Mouse (Mus musculus) intestine, embryonic 16.5 days (tissue): ENCODE measurements around the gene Ptafr. TPM values are rescaled to one million over a fixed set of nuclear protein-coding genes. Genes with fewer than 3 reads are reported as not detected.

ENCODE experiments used
- ATAC-seq: fragments of 200-750 bp; cut with Nextera tagmentation; 2 replicates; pipeline ENCODE4 v1.8.0; 2017; ENCODE audit warnings: moderate TSS enrichment, moderate library complexity
- H3K27ac ChIP-seq: fragments of 300-500 bp; sonication (generic); 2 replicates; pipeline ENCODE4 v1.5.1; 2014; ENCODE audit warnings: mild to moderate bottlenecking, low read length
- H3K27me3 ChIP-seq: fragments of 300-500 bp; sonication (generic); replicated peaks from 2 replicates; pipeline ENCODE4 v1.6.1; 2014; ENCODE audit warnings: low read length, control low read depth, mixed read lengths; ENCODE audit not compliant: control insufficient read depth, insufficient read depth
- H3K36me3 ChIP-seq: fragments of 300-500 bp; sonication (generic); 2 replicates; pipeline ENCODE4 v1.6.1; 2014; ENCODE audit warnings: low read length, control low read depth; ENCODE audit not compliant: control insufficient read depth, insufficient read depth
- H3K4me1 ChIP-seq: fragments of 300-500 bp; sonication (generic); 2 replicates; pipeline ENCODE4 v1.6.1; 2014; ENCODE audit warnings: low read length, control low read depth, mixed read lengths; ENCODE audit not compliant: control insufficient read depth, insufficient read depth
- H3K4me2 ChIP-seq: fragments of 300-500 bp; sonication (generic); 2 replicates; pipeline ENCODE4 v1.6.1; 2014; ENCODE audit warnings: low read depth, low read length, control low read depth
- H3K4me3 ChIP-seq: fragments of 300-500 bp; sonication (generic); 2 replicates; pipeline ENCODE4 v1.5.1; 2014; ENCODE audit warnings: mild to moderate bottlenecking, low read length
- H3K9ac ChIP-seq: fragments of 300-500 bp; sonication (generic); 2 replicates; pipeline ENCODE4 v1.6.1; 2014; ENCODE audit warnings: low read depth, low read length
- H3K9me3 ChIP-seq: fragments of 300-500 bp; sonication (generic); 2 replicates; pipeline ENCODE4 v1.6.1; 2016; ENCODE audit warnings: low read length, control low read depth; ENCODE audit not compliant: control insufficient read depth
- WGBS: fragments of 180-500 bp; shearing (Covaris S2); extraction: QIAGEN DNeasy Blood & Tissue Kit; methylation state at CpG from one replicate; pipeline ENCODE4 v1.1.7; 2014; 5-methylcytosine and 5-hydroxymethylcytosine counted together
- polyA plus RNA-seq: library from polyadenylated mRNA; unstranded; fragments of >200 nt; fragmentation: Nextera tagmentation; extraction: Ambion mirVana; gene quantifications from 2 replicates; pipeline ENCODE4 v1.2.1, GENCODE M21; 2015

The Ptafr gene
- polyA plus RNA-seq, 1 experiment from 2014 or later, result 1.5 TPM

DNA sequence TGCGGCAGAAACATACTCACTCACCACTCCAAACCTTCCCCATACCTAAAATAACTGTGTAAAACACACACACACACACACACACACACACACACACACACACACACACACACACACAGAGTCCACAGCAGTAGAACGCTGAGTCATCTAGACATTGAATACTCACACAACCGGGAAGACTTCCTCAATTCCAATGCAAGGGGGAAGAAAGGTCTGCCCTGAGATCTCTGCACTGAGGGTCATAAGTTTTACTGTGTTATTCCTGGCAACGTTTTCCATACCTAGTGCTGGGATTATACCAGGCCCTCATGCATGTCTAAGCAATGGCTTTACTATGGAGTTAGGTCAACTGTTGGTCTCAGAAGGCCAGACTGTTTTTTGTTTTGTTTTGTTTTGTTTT, 34.5 kb upstream of the Ptafr start:
- H3K9ac ChIP-seq, result no peak overlapping the region
- peaks cover 8% of the 10 kb centered on the region; the same call in 1 of the 2 replicates for H3K36me3 ChIP-seq
- no peak overlapping the region for H3K27ac ChIP-seq
- no peak overlapping the region for H3K4me3 ChIP-seq
- no peaks in the 10 kb centered on the region for H3K9me3 ChIP-seq
- no peak for ATAC-seq
- 65% methylated on average over 4 of the region's 4 CpGs for WGBS
- peaks cover 13% of the 10 kb centered on the region; the same call in 1 of the 2 replicates for H3K4me1 ChIP-seq
- H3K4me2 ChIP-seq, result no peak overlapping the region
- H3K27me3 ChIP-seq, result no peaks in the 10 kb centered on the region

DNA sequence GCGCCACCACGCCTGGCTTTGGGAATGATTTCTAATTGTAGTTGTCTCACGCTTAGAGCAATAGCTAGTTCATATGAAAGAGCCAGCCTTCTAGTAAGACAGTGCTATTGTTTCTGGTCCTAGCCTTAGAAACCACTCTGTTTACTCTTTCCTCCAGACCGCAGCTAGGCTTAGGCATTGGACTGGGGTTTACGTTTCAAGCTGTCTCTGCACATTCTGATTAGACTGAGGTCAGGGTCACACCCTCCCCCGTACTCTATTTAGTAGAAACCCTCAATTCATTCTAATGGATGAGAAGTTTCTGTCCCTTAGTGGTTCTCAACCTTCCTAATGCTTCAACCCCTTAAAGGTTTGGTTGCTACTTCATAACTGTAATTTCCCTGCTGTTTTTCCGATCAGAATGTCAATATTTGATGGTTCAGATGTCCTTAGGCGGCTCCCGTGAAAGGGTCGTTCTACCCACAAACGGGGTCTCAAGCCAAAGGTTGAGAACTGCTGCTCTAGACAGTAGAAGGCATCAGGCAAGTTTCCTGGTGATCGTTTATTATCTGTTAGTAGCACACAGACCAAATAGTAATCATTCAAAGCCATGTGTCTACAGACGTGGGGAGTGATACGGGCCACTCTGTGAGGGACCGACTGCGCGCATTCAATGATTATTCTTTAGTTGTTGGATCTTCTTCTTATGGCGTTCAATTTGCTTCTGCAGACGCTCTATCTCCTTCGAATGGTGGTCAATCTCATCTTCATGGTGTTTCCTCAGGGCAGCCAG, 33.6 kb upstream of the Ptafr start:
- 0 out of 2 replicates have a peak, but pooled peaks cover 13% of the 10 kb centered on the region for H3K4me1 ChIP-seq
- peaks cover 8% of the 10 kb centered on the region; the same call in 1 of the 2 replicates for H3K36me3 ChIP-seq
- H3K27me3 ChIP-seq, result no peaks in the 10 kb centered on the region
- no peak for ATAC-seq
- no peak overlapping the region for H3K9ac ChIP-seq
- WGBS, result 87% methylated on average over 20 of the region's 20 CpGs
- H3K4me3 ChIP-seq, result no peak overlapping the region
- H3K9me3 ChIP-seq, result no peaks in the 10 kb centered on the region
- H3K4me2 ChIP-seq, result no peak overlapping the region
- H3K27ac ChIP-seq, result no peak overlapping the region

DNA sequence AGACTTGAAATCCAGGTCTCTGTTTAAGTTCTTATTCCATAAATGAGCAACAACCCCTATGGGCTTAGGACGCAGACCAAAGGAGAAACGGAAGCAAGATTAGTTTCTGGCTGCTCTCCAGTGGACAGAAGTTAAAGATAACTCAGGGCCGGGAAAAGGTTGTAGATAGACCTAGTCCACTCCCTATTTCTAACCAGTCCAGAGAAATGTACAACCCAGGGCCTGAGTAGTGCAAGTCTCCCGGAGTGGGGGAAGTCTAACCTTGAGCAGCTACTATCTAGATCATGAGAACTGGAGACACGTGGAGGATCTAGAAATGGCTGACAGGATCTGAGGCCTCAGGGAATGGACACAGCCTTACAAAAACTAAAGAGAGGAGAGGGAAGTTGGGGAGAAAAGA, 31.4 kb upstream of the Ptafr start:
- WGBS, result 6% methylated on average over 5 of the region's 5 CpGs
- peak overlapping the region; percentile 99 for H3K27ac ChIP-seq
- H3K9me3 ChIP-seq, result no peaks in the 10 kb centered on the region
- ATAC-seq, result peak; percentile 44
- peak overlapping the region; percentile 72 for H3K4me3 ChIP-seq
- peaks cover 8% of the 10 kb centered on the region; the same call in 1 of the 2 replicates for H3K36me3 ChIP-seq
- H3K9ac ChIP-seq, result peak overlapping the region; percentile 89
- no peaks in the 10 kb centered on the region for H3K27me3 ChIP-seq
- H3K4me1 ChIP-seq, result peaks cover 27% of the 10 kb centered on the region
- peak overlapping the region; percentile 78 for H3K4me2 ChIP-seq

DNA sequence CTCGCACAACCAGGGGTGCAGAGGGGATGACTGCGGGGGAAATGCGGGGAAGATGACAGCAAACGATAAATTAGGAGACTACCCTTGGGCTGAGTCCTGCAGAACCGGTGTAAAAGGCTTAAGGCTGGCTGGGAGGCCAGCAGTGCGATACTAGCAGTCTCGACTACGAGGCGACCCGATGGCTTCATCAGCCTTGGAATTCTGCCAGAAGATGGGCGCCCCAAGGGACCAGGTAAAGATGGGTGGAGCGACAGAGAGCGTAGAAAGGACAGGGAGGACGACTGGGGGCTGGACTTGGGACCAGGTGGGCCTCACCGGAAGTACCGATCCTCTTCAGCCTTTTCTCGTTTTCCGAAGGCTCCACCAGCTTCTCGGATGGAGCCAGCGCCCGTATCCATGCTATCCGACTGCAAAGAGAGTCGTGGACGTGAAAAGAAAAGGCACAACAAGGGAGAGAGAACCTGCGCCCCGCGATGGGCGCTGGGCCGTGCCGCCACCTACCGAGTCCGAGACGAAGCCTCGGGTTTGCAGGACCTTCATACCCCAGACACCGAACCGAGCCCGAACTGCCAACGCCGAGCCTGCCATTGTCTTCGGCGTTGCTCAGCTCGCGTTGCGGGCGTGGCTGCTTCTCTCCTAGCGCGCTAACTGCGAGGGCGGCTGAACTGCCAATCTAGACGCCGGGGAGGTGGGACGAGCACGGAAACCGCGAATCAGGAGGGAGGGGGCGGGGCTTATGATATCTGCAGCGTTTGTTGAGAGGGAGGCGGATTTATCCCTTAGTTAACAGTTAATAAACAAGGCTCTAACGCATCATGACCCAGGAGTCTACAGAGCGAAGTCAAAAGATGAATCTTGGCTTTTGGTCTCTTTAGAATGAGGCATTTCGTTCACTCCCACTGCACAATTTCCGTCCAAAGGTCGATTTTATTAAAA, 30.6 kb upstream of the Ptafr start, which contains the start of gene Atpif1:
Gene Atpif1 (minus strand): TSS at position 679 of the 936 bp plus-strand sequence.
- H3K27ac ChIP-seq, result peak within 1 kb of the TSS; percentile 99
- under 1% methylated on average over 63 of the region's 63 CpGs for WGBS
- H3K4me1 ChIP-seq, result peaks cover 28% of the 10 kb centered on the region
- peaks cover 8% of the 10 kb centered on the region; the same call in 1 of the 2 replicates for H3K36me3 ChIP-seq
- H3K4me3 ChIP-seq, result peak within 1 kb of the TSS; percentile 72
- H3K9ac ChIP-seq, result peak within 1 kb of the TSS; percentile 89
- H3K4me2 ChIP-seq, result peak within 1 kb of the TSS; percentile 78
- no peaks in the 10 kb centered on the region for H3K27me3 ChIP-seq
- H3K9me3 ChIP-seq, result no peaks in the 10 kb centered on the region
- peak; percentile 89 for ATAC-seq

DNA sequence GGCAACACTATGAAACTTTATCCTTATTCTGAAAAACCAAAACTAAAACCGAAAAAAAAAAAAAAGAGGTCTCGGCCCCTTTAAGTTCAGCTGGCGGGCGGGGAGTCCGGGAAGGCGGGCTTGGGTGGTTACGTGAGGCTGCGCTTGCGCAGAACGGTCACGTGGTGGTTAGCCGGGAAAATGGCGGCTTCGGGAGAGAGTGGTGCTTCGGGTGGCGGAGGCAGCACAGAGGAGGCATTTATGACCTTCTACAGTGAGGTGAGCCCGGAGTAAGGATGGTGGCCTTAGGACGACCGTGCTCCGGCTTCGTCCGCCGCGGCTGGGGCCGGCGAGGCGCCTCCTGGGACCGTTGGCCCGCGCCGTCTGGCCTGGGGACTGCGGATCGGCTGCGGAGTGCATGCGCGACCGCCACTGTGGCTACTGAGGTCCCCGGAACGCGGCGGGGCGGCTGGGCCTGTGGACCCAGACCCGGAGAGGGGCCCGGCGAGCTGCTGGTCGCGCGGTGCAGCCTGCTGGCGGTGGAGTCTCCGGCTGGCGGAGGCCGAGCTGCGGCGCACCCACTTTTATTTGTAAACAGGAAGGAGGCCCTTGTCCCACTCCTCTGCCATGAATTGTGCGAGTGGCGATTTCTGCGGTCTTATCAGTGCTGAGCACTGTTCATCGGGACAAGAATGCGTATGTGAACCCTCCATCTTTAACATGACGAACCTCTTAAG, 28.3 kb upstream of the Ptafr start, which contains the start of gene Dnajc8:
Gene Dnajc8 (plus strand): TSS at position 145 of the 716 bp plus-strand sequence.
- Histone ChIP-seq H3K4me1 (peaks cover 28% of the 10 kb centered on the region), H3K9ac (peak within 1 kb of the TSS; percentile 97), H3K4me3 (peak within 1 kb of the TSS; percentile 99), H3K27ac (peak within 1 kb of the TSS; percentile 90), H3K27me3 (no peaks in the 10 kb centered on the region), H3K36me3 (peaks cover under 1% of the 10 kb centered on the region; the same call in 1 of the 2 replicates), H3K9me3 (no peaks in the 10 kb centered on the region), H3K4me2 (peak within 1 kb of the TSS; percentile 69)
- WGBS, result under 1% methylated on average over 60 of the region's 60 CpGs
- ATAC-seq, result peak; percentile 64

DNA sequence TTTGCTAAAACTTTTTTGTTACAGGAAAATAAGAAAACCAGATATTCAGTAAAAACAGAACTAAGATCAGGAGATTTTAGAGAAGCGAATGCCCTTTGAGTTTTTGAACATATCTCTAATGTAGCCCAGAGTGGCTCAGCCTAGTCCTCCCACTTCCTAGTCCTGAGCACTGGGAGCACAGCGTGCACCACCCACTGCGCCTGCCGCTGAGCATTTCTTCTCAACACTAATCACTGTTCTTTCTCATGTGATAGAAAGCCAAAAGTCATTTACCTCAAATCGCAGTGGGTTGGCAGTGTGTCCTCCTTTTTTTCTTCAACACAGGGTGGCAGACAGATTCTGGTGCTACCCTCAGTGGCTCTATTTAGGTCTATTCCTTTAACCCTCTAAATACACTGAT, 24.4 kb upstream of the Ptafr start:
- WGBS, result 90% methylated on average over 5 of the region's 5 CpGs
- H3K36me3 ChIP-seq, result peaks cover 11% of the 10 kb centered on the region; the same call in 1 of the 2 replicates
- H3K4me2 ChIP-seq, result no peak overlapping the region

DNA sequence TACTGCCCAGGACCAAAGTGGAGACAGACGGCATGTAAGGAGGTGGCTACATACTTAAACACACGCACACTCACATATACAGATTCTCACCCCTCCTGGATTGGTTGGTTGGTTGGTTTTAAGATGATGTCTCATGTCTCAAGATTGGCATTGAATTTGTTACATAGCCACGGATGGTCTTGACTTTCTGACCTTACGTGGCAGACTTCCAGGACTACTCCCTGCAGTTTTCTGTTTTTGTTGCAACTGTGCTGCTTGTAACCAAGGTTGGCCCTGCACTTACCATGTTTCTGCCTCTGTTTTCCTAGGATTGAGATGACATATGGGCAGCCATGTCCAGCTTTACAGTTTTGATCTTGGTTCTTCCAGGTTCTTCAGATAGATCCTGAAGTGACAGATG, 22.5 kb upstream of the Ptafr start:
- Histone ChIP-seq H3K9me3 (no peaks in the 10 kb centered on the region), H3K36me3 (peaks cover 14% of the 10 kb centered on the region; the same call in 1 of the 2 replicates), H3K27ac (no peak overlapping the region), H3K27me3 (no peaks in the 10 kb centered on the region), H3K4me1 (peaks cover 11% of the 10 kb centered on the region), H3K4me3 (no peak overlapping the region), H3K4me2 (no peak overlapping the region), H3K9ac (no peak overlapping the region)
- ATAC-seq, result no peak
- WGBS, result 84% methylated on average over 4 of the region's 4 CpGs

More for the DNA sequence above, 24.4 kb upstream of the Ptafr start:
- no peak for ATAC-seq
- Histone ChIP-seq H3K4me1 (peaks cover 20% of the 10 kb centered on the region), H3K4me3 (no peak overlapping the region), H3K27me3 (no peaks in the 10 kb centered on the region), H3K9ac (no peak overlapping the region), H3K9me3 (no peaks in the 10 kb centered on the region), H3K27ac (no peak overlapping the region)

DNA sequence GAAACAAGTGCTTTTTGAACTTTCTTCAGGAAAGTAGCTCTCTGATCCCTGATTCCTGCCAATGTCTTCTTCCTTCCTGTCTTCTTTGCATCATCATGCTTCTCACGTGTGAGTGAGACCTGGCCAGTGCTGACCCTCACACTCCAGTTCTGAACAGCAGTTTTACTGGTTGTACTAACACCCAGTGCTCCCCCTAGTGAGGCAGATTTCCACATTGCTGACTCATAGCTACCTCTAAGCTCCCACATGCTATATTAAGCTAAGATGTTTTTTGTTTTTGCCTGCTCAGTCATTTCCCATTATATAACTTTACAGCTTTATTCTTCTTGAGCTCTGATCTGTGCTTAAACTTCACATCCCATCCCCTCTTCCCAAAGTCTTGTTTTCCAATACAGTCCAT, 21.1 kb upstream of the Ptafr start:
- Histone ChIP-seq H3K36me3 (peaks cover 19% of the 10 kb centered on the region), H3K4me1 (no peaks in the 10 kb centered on the region), H3K9ac (no peak overlapping the region), H3K4me2 (no peak overlapping the region), H3K4me3 (no peak overlapping the region), H3K9me3 (no peaks in the 10 kb centered on the region), H3K27me3 (no peaks in the 10 kb centered on the region), H3K27ac (no peak overlapping the region)
- 69% methylated on average over 1 of the region's 1 CpGs for WGBS
- ATAC-seq, result no peak
